Mouse (Mus musculus) testis, postnatal 10 days (tissue): Measurements from ENCODE around the gene Daxx.
"Not testable (repeated sequence)": the region's sequence is repeated elsewhere in the genome, so short reads cannot be mapped to it uniquely, and the experiment has no call there.

Experiments
- DNase-seq: peaks from one replicate; pipeline ENCODE4 v3.0.0; 2021; ENCODE audit warnings: low spot score

Daxx gene

DNA sequence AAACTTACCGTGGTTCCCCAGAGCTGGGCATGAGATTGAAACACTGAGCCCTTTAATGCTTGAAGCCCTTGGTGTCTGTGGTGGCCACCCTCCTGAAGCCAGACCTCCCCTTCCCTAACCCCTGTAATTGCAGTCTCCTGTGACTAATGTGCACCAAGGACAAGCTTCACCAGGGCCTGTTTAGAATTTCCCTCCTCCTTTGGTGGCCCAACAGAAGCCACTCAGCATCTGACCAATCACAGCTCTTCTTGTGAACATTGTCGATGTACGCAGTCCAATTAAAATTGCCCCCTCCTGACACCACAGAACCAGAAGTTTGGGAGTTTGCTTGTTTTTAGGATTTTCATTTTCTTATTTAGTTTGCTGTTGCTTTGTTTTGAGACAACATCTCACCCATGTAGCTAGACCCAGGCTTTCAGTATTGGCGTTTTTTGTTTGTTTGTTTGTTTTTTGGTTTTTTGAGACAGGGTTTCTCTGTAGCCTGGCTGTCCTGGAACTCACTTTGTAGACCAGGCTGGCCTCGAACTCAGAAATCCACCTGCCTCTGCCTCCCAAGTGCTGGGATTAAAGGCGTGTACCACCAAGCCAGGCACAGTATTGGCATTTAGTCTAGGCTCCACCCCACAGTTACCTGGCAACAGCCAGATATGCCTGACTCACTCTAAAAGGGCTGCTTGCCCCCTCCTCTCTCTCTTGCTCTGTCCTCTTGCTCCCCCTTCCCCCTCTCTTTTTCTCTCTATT lies 5.1 kb upstream of the Daxx start:
- not testable (repeated sequence) for DNase-seq

- DNase-seq: not testable (repeated sequence)
These were observed 4.4 kb upstream of the Daxx start, which contains the start of gene Platr17 for GRCm38 (mm10) chr17:33904835-33905234. Gene Platr17, plus strand, starts transcription at chr17:33905135.

DNA sequence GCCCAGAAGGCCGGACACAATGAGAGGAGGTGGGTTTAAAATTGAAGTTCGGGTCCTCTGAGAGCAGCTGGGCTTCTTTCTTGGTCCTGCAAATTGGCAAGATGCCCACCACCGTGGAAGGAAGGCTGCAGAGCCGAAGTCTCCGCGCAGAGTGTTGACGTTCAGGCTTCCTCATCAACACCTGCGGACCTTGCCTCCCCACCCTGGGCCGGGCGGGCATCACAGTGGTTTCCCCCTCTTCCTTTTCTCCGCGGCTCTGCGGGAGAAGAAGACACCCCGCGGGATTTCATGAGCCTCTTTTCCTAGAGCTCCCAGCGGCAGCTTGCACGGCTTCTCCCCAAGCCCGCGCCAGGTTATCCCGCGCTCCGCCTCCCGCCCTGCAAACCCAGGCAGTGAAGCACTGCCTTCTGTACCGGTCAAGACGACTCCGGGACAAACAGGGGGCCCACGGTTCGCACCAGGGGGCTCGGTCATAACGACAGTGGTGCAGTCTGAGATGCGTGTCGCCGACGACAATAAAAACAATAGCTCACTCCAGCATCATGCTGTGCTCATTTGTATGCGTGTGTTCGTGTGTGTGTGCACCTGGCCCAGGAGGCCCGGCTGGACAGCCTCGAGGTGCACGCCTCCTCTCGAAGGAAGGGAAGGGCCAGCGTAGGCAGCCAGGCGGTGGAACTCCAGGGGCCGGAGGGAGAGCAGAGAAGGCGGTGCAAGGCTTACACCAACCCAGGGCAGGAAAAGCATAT lies 710 bp upstream of the Daxx start:
- DNase-seq: peak; percentile 82

- DNase-seq: no peak
These were observed 646 bp downstream of the Daxx start for GRCm38 (mm10) chr17:33909869-33910250.

DNA sequence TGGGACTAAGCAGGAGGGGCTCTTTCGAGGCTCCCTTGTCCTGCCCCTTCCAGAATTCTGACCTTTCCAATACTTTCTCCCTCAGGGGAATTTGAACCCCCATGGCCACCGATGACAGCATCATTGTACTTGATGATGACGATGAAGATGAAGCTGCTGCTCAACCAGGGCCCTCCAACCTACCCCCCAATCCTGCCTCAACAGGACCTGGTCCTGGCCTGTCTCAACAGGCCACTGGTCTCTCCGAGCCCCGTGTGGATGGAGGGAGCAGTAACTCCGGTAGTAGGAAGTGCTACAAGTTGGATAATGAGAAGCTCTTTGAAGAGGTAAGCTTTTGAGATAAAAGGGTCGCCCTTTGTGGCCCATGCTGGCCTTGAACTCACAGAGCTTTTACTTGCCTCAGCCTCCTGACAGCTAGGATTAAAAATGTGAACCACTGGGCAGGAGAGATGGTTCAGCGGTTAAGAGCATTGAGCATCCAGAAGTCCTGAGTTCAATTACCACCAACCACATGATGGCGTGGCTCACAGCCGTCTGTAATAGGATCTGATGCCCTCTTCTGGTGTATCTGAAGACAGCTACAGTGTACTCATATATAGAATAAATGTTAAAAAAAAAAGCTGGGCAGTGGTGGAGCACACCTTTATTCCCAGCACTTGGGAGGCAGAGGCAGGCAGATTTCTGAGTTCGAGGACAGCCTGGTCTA lies 1.3 kb downstream of the Daxx start:
- DNase-seq: no peak

GRCm38 (mm10) chr17:33911052-33911812 lies 2.0 kb downstream of the Daxx start:
- no peak for DNase-seq

DNA sequence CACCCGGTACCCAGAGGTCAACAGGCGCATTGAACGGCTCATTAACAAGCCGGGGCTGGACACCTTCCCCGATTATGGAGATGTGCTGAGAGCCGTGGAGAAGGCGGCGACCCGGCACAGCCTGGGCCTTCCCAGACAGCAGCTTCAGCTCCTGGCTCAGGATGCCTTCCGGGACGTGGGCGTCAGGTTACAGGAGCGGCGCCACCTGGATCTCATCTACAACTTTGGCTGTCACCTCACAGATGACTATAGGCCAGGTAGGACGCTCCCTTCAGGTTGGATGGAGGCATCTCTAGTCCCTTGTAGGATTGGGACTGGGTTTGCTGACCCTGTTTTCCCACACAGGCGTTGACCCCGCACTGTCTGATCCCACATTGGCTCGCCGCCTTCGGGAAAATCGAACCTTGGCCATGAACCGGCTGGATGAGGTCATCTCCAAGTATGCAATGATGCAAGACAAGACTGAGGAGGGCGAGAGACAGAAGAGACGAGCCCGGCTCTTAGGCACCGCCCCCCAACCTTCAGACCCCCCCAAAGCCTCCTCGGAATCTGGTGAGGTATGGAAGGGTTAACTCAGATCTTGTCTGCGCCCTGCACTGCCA lies 2.7 kb downstream of the Daxx start:
- DNase-seq: no peak

GRCm38 (mm10) chr17:33913264-33913663 lies 4.0 kb downstream of the Daxx start:
- DNase-seq: no peak

DNA sequence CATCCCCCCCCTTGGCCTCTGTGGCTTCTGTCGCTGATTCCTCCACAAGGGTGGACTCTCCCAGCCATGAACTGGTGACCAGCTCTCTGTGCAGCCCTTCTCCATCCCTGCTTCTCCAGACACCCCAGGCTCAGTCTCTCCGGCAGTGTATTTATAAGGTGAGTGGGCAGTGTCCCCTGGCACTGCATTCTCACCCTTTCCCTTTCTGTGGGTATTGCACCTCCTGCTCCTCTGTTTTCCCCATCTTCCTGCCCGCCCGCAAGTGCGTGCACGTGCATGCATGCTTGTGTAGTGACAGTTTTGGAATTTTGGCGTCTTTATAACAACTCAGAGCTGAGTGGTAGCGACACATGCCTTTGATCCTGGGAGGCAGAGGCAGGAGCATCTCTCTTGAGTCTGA lies 4.7 kb downstream of the Daxx start:
- no peak for DNase-seq

DNA sequence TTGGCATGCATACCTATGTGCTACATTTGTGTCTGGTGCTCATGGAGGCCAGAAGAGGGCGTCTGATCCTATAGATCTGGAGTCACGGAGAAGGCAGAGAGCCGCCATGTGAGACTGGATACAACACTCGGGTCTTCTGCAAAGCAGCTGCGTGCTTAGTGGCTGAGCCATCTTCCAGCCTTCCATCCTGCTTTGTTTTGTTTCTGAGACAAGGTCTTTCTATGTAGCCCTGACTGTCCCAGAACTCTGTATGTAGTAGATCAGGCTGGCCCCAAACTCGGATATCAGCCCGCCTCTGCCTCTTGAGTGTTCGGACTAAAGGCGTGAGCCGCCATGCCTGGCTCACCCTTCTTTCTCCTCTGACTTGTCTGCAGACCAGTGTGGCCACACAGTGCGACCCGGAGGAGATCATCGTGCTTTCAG lies 5.8 kb downstream of the Daxx start:
- no peak for DNase-seq

DNA sequence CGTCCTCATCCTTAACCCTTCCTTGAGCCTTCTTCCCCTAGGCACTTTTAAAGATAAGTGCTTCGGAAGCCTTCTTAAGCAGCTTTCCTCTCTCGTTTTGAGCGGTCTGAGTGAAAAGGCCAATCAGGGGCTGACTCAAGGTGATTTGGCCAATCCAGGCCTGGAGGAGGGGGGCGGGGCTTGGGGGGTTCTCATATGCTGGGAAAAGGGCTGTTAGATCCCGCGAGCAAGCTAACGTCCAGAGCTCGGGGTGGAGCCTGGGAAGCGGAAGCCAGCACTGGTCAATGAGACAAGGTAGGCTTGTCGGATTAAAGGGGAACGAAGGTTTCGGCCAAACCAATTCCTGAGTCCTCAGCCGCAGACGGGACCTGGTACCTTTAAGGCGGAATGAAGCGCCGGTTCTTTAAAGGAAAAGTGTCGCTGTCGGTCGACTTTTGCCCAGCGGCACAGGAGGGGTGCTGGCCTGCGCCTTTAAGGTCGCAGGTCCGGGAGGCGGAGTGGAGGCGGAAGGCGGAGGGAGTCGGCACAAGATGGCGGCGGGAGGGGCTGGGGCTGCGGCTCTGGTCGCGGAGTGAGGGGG lies 6.5 kb downstream of the Daxx start, which contains the start of the genes Tapbp and Zbtb22:
Gene Tapbp (plus strand): TSS at position 229 of the 580 bp plus-strand sequence.
Gene Zbtb22 (plus strand): TSS at position 234 of the 580 bp plus-strand sequence.
- DNase-seq: peak; percentile 97

DNA sequence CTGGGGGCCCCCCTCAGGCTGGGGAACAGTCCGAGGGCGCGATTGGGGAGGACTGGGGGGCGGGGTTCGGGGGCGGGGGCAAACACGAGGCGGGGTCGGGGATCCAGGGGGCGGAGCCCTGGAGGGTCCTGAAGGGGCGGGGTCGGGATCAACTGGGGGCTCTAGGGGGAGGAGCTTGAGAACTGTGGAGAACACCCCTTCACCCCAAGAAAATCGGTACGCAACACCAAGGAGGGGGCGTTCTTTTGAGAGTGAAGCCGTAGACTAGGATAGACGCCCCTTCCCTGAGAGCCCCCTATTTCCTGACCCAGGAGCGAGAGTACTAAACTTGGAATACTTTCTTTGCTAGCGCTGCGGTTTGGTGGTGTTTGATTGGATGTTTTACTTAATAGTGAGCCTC lies 7.1 kb downstream of the Daxx start:
- no peak for DNase-seq

GRCm38 (mm10) chr17:33916847-33917655 lies 7.8 kb downstream of the Daxx start:
- peak; percentile 52 for DNase-seq

GRCm38 (mm10) chr17:33917656-33918292 lies 8.6 kb downstream of the Daxx start:
- no peak for DNase-seq

DNA sequence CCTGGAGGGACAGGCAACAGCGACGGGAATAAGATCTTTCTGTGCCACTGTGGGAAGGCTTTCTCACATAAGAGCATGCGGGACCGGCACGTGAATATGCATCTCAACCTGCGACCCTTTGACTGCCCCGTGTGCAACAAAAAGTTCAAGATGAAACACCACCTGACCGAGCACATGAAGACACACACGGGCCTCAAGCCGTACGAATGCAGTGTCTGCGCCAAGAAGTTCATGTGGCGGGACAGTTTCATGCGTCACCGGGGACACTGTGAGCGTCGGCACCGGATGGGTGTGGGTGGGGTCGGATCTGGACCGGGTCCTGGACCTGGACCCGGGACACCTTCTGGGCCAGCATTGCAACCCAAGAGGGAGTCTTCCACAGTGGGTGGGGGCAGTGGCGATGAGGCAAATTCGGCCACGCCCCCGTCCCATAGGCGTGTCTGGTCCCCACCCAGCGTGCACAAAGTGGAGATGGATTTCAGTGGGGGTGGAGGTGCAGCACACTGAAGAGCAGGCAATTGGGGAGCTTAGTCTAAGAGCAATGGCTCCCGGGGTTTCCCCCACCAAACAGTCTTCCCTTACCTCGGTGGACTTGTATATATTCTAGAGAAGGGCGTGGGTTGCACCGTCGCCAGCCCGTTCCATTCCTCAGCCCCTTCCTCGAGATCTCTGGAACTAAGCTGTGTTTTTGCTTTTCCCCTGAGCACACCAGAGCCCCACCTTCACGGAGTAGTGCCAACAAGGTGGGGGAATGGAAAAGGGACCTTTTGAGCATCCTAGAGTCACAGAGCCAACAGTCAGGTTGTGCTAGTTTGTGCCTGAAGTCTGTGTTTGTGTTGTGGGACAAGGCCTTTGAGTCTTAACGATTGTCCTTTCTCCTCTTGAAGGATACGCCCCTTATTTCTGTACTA lies 9.3 kb downstream of the Daxx start:
- DNase-seq: peak; percentile 75

GRCm38 (mm10) chr17:33919351-33920281 lies 10.4 kb downstream of the Daxx start:
- DNase-seq: peak; percentile 88
